Mouse (Mus musculus) E14TG2a.4 (cell line): Measurements from ENCODE around the gene Zfhx3.

Source experiments
- H3K27me3 ChIP-seq: 2 replicates; pipeline ENCODE4 v1.6.1; 2014; ENCODE audit warnings: low read length, control low read depth; ENCODE audit not compliant: insufficient read depth
- H3K36me3 ChIP-seq: 2 replicates; pipeline ENCODE4 v1.6.1; 2014; ENCODE audit warnings: low read length, control low read depth; ENCODE audit not compliant: insufficient read depth
- H3K4me1 ChIP-seq: replicated peaks from 2 replicates; pipeline ENCODE4 v1.6.1; 2014; ENCODE audit warnings: low read depth, low read length, control low read depth
- H3K4me3 ChIP-seq: replicated peaks from 2 replicates; pipeline ENCODE4 v1.5.1; 2014; ENCODE audit warnings: mild to moderate bottlenecking, low read length
- H3K9me3 ChIP-seq: 2 replicates; pipeline ENCODE4 v1.6.1; 2014; ENCODE audit warnings: low read length, control low read depth
- CTCF ChIP-seq: conservative IDR thresholded peaks from 2 replicates; pipeline ENCODE4 v1.5.1; 2014; ENCODE audit warnings: low read length
- NANOG ChIP-seq: IDR thresholded peaks from 2 replicates; pipeline ENCODE4 v1.6.1; 2014; ENCODE audit warnings: borderline replicate concordance, low read length, mixed read lengths
- POU5F1 ChIP-seq: IDR thresholded peaks from 2 replicates; pipeline ENCODE4 v1.6.1; 2014; ENCODE audit warnings: low read length, borderline replicate concordance

Gene Zfhx3

GRCm38 (mm10) chr8:108552518-108552917, 610.1 kb downstream of the Zfhx3 start:
- H3K9me3 ChIP-seq: no peaks in the 10 kb centered on the region
- H3K27me3 ChIP-seq: no peaks in the 10 kb centered on the region
- no peaks in the 10 kb centered on the region for H3K4me1 ChIP-seq
- no peak overlapping the region for H3K4me3 ChIP-seq
- no peak for TF ChIP-seq NANOG
- TF ChIP-seq CTCF: no peak
- no peak for TF ChIP-seq POU5F1
- H3K36me3 ChIP-seq: no peaks in the 10 kb centered on the region

DNA sequence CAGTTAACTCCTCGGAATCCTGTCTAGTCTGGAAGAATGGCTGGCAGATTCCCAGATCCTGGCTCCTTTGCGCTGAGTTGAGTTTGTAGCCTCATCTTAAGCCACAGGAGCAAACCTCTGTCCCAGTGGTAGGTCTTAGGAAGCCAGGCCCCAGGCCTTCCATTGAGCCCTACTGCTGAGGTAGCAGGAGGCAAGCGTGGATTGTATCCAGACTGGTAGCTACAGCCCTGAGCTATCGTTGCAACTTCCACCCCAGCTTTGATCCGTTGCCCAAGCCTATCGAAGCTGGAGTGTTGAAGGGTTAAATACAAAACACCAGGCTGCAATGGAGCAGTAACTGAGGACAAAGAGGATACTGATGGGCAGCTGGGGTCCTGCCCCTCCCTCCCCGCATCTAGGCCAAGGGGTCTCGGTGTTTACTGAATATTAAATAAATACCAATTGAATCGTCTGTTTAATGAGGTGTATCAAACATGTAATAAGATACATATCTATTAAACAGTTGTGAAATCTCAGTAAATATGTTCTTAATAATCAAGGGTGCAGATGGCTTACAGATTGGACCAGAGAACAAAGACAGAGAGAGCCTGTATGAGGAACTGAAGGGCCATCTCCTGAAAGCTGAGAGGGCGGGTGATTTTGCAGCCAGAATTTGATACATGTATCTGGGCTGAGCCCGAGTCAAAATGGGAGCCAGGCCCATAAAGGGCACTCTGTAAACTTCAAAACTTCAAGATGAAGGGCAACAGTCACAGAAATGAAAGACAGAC, 611.5 kb downstream of the Zfhx3 start:
- Histone ChIP-seq H3K9me3 (no peaks in the 10 kb centered on the region), H3K27me3 (no peaks in the 10 kb centered on the region), H3K36me3 (no peaks in the 10 kb centered on the region), H3K4me3 (no peak overlapping the region), H3K4me1 (no peaks in the 10 kb centered on the region)
- no peak for TF ChIP-seq NANOG

DNA sequence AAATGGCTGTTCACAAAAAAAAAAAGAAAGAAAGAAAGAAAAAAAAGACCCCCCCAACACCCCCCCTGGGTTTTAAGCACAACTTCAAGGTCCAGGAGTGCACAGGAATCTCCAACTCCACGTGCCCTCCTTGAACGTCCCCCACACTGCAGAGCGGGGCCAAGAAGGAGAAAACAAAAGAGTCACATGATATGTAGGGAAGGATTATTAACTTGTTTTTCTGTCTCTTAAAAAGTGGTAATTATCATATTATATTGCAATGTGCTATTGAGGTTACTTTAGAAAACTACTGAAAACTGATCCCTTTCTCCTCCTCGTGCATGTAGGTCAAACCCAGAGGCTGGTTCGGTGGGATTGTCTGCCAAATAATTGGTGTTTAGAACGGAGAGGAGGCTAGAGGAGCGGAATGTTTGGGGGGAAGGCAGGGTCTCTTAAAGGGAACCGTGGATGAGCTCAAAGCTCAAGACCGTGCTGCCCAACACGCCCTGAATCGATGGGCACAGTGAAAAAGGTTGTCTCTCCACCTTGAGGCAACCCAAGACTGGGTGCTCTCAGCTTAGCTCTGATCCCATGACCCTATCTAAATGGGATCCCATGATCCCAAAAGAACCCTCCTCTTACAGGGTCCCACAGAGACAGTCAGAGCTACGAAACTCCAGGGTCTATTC, 612.3 kb downstream of the Zfhx3 start:
- no peaks in the 10 kb centered on the region for H3K9me3 ChIP-seq
- no peak overlapping the region for H3K4me3 ChIP-seq
- H3K27me3 ChIP-seq: no peaks in the 10 kb centered on the region
- TF ChIP-seq NANOG (no peak), POU5F1 (no peak), CTCF (no peak)
- no peaks in the 10 kb centered on the region for H3K4me1 ChIP-seq
- no peaks in the 10 kb centered on the region for H3K36me3 ChIP-seq

DNA sequence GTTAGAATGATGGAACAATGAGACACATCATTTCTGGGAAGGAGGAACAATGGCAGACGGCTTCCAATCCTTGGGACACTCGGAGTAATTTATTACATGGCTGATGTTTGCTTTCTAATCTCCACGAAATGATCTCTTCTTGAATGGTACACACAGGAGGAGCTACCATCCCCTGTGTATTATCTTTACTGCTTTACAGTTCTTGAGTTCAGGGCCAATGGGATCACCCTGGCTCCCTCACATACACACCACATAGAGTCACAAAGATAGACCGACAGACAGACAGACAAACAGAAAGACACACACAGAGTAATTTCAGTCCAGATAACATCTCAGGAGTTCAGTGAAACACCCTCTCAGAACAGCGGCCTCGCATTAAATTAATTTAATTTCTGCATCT, 621.0 kb downstream of the Zfhx3 start:
- TF ChIP-seq NANOG: 0 out of 2 replicates have a peak, but pooled peaks have one; percentile 11
- TF ChIP-seq POU5F1: no peak
- no peak for TF ChIP-seq CTCF
- Histone ChIP-seq H3K9me3 (peaks cover 4% of the 10 kb centered on the region; the same call in 1 of the 2 replicates), H3K27me3 (no peaks in the 10 kb centered on the region), H3K4me1 (peaks cover 4% of the 10 kb centered on the region; the same call in 1 of the 2 replicates), H3K36me3 (no peaks in the 10 kb centered on the region), H3K4me3 (no peak overlapping the region)

DNA sequence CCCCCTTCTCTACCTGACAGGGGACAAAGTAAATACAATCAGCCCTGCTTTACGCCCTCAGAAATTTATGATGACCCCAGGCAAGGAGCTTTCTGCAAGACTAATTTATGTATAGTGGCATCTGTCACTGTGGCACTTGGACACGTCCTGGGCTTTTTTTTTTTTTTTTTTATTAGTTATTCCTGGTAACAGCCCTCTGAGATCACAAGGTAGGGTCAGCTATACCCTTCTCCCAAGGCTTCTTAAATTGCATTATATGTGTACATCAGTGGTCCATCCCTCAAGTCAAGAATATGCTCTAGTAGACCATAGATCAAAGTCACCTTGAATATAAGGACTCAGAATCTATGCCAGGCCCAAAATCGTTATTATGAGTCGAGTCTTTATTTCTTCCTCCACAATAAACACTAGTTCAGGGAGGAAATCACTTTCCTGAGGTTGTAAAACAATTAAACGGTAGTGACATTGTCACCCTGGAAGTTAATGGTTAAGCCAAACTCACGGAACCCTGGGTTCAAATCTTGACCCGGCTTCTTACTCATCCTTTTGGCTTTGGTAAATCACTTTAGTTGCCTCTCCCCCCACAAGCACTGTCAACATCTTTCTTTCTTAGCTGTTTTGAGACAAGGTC, 621.6 kb downstream of the Zfhx3 start:
- H3K27me3 ChIP-seq: no peaks in the 10 kb centered on the region
- no peaks in the 10 kb centered on the region for H3K36me3 ChIP-seq
- H3K4me1 ChIP-seq: peaks cover 4% of the 10 kb centered on the region; the same call in 1 of the 2 replicates
- peaks cover 7% of the 10 kb centered on the region; the same call in 1 of the 2 replicates for H3K9me3 ChIP-seq
- H3K4me3 ChIP-seq: no peak overlapping the region
- TF ChIP-seq NANOG (no peak), POU5F1 (no peak), CTCF (no peak)

DNA sequence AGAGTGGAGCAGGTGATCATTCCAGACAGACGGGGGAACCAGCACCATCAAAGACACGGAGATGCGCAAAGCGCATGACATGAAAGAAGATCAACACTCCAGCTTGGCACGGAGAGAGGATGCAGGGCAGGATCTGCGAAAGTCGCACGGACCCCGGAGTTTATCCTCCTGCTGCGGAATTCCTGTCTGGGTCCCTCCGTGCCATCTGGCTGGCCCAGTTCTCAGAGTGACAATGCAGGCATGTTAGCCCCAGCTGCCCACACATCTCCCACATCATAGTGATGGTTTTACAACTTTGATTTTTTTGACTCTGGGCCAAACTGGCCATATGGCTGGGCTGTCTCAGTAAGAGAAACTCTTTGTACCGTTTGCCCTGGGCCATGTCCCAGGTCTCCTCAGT, 623.6 kb downstream of the Zfhx3 start:
- TF ChIP-seq POU5F1 (no peak), NANOG (no peak), CTCF (no peak)
- H3K9me3 ChIP-seq: peaks cover 7% of the 10 kb centered on the region; the same call in 1 of the 2 replicates
- no peaks in the 10 kb centered on the region for H3K36me3 ChIP-seq
- H3K27me3 ChIP-seq: no peaks in the 10 kb centered on the region
- peaks cover 4% of the 10 kb centered on the region; the same call in 1 of the 2 replicates for H3K4me1 ChIP-seq
- no peak overlapping the region for H3K4me3 ChIP-seq

DNA sequence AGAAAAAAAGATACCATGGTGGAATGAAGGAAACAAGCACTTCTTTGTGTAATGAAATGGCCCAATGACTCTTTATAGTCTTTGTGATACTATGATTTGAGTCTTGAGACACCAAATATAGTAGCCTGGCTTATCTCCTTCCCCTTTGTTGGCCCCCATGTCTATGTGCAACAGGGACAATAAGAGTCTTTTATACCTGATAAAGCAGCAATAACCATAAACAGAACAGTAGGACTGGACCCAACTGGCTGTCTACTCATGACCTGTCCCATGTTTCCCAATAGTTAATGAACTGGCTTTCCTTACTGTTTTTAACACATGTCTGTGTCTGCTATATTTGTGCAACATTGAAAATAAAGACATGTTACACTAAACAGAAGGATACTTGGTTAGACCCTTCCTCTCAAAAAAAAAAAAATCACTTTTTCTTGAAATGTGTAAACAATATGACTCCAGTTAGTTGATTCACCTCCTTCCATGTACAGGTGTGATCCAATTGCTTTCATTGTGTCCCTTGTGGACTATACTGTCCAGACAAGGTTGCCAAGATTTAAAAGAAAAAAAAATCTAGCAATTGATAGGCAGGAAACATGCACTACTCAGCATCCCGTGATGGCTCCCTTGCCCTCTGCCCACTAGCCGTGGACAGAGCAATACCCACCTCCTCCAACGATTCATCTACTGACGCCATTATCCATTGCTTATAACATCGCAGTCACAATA, 631.0 kb downstream of the Zfhx3 start:
- H3K9me3 ChIP-seq: peaks cover 13% of the 10 kb centered on the region; the same call in 1 of the 2 replicates
- TF ChIP-seq POU5F1 (no peak), CTCF (no peak), NANOG (no peak)
- H3K36me3 ChIP-seq: no peaks in the 10 kb centered on the region
- no peak overlapping the region for H3K4me3 ChIP-seq
- peaks cover 17% of the 10 kb centered on the region for H3K27me3 ChIP-seq
- H3K4me1 ChIP-seq: peaks cover 6% of the 10 kb centered on the region; the same call in 1 of the 2 replicates

DNA sequence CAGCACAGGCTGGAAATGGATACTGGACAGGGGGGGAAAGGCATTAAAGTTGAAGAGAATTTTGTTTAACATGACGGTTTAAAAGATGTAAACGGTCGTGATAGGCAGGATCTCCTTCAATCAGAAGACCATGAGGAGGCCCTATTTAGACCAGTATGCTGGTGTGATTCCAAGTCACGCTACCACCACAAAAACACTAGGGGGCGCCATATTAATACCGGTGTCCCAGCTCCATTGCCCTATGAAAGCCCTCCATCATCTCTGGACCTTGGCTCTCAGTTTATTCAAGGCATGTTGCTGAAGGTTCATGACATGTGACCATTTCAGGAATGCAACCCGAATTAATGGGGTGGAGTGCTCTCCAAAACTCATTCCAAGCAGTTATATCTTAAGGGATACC, 631.7 kb downstream of the Zfhx3 start:
- H3K4me3 ChIP-seq: no peak overlapping the region
- no peaks in the 10 kb centered on the region for H3K36me3 ChIP-seq
- peak; percentile 69 for TF ChIP-seq CTCF
- TF ChIP-seq POU5F1: no peak
- H3K4me1 ChIP-seq: peaks cover 6% of the 10 kb centered on the region; the same call in 1 of the 2 replicates
- H3K27me3 ChIP-seq: peaks cover 23% of the 10 kb centered on the region
- H3K9me3 ChIP-seq: peaks cover 10% of the 10 kb centered on the region; the same call in 1 of the 2 replicates
